Comparison of ENCODE assay signal across 12 mouse cellular contexts in genomic region chr7:99593868-99594803, GRCm38 (mm10). TPM values are rescaled to one million over a fixed set of nuclear protein-coding genes. Genes with fewer than 3 reads are reported as not detected.
A peak's percentile ranks its signal among the peaks of the same experiment; 100 is the strongest.
DNase-seq lines count a peak whose midpoint lies in the region; ATAC-seq lines count a peak whose summit lies in the region.
"Had no signal": no experiment of that assay in that cellular context is flagged by ENCODE, and none has a peak within 500 bp of the region (broad histone marks: within the 10 kb centered on the region; RNA-seq: fewer than 3 reads in every experiment).

No protein-coding gene starts in this region.

- H3K4me2 ChIP-seq in liver, embryonic 12.5 days: peak overlapping the region; percentile 90
- H3K4me2 ChIP-seq: forebrain, embryonic 12.5 days had no signal

- peak; percentile 11 for DNase-seq in embryo, embryonic 10 days (ENCODE audit: low spot score)
- DNase-seq in embryo, embryonic 11 days: no peak
- peak; percentile 81 for DNase-seq in spleen, adult 12 weeks (ENCODE audit: low spot score)
- no peak for DNase-seq in spleen, adult 18-20 months
- DNase-seq in adrenal gland, adult (ENCODE audit: inconsistent age in 2 of 2, low spot score in 1 of 2): no peak
- DNase-seq in cerebellum, adult 9-11 months: no peak
- DNase-seq: right cerebral cortex, adult 18-20 months; thymus, postnatal 4 days had no signal

- 14% methylated on average over 15 of the region's 15 CpGs for WGBS in liver, embryonic 12.5 days (ENCODE audit: insufficient replicate concordance)

- peaks cover 77% of the 10 kb centered on the region for H3K4me1 ChIP-seq in liver, embryonic 12.5 days

- peak; percentile 91 for ATAC-seq in liver, embryonic 12.5 days
- ATAC-seq in activated CD4-positive, CD25-positive, alpha-beta regulatory T cell, adult 4 months: no peak

- H3K9me3 ChIP-seq in liver, embryonic 12.5 days (replicated peaks): no peaks in the 10 kb centered on the region
- H3K9me3 ChIP-seq: forebrain, embryonic 12.5 days had no signal

- no peaks in the 10 kb centered on the region for H3K27me3 ChIP-seq in liver, embryonic 12.5 days (replicated peaks)
- H3K27me3 ChIP-seq: forebrain, embryonic 12.5 days had no signal

- H3K4me3 ChIP-seq in liver, embryonic 12.5 days: peak overlapping the region; percentile 79
- H3K4me3 ChIP-seq: forebrain, embryonic 12.5 days had no signal

- peaks cover 79% of the 10 kb centered on the region for H3K36me3 ChIP-seq in liver, embryonic 12.5 days

- peak overlapping the region; percentile 100 for H3K27ac ChIP-seq in liver, embryonic 12.5 days
- H3K27ac ChIP-seq: forebrain, embryonic 12.5 days had no signal

- peak overlapping the region; percentile 95 for H3K9ac ChIP-seq in liver, embryonic 12.5 days
- H3K9ac ChIP-seq: forebrain, embryonic 12.5 days had no signal

RNA-seq across cellular contexts. Expression of gene Tpbgl, which starts 32.8 kb away (rescaled TPM):
- 0.31 and 0.42 TPM in 2 replicates for polyA plus RNA-seq in liver, embryonic 12.5 days (2016; fragmentation: Nextera tagmentation; extraction: Ambion mirVana)
- polyA plus RNA-seq in activated CD4-positive, CD25-positive, alpha-beta regulatory T cell, adult 4 months (2017; shearing (Covaris generic)): under 1 TPM in 1 of 2 experiments, not detected in 1; 0.25 TPM
- polyA plus RNA-seq: C2C12 had no signal

RNA-seq across cellular contexts. Expression of gene Arrb1, which starts 58.9 kb away (rescaled TPM):
- 134 and 136 TPM in 2 replicates for polyA plus RNA-seq in liver, embryonic 12.5 days (2016; fragmentation: Nextera tagmentation; extraction: Ambion mirVana)
- polyA plus RNA-seq in activated CD4-positive, CD25-positive, alpha-beta regulatory T cell, adult 4 months (2017; shearing (Covaris generic)): 10 to 100 TPM in 1 of 2 experiments, 1 to 10 TPM in 1; 8.3 to 12.0 TPM

Comparison
In these comparisons a context has a peak if more than half of its experiments do, and no peak if none do; other contexts are left out.
1. DNase-seq: peak in embryo, embryonic 10 days (single experiment) and spleen, adult 12 weeks (single experiment); none in embryo, embryonic 11 days (single experiment), spleen, adult 18-20 months (0 of 2), adrenal gland, adult (0 of 2) and cerebellum, adult 9-11 months (single experiment).
2. RNA of gene Arrb1, which starts 58.9 kb away (polyA plus RNA-seq): 134 to 136 TPM in liver, embryonic 12.5 days; 8.3 to 12.0 TPM in activated CD4-positive, CD25-positive, alpha-beta regulatory T cell, adult 4 months; every median in the first group is over 10 times any median in the second.